17 mouse cellular contexts compared by ENCODE assay signal in the genomic region with DNA sequence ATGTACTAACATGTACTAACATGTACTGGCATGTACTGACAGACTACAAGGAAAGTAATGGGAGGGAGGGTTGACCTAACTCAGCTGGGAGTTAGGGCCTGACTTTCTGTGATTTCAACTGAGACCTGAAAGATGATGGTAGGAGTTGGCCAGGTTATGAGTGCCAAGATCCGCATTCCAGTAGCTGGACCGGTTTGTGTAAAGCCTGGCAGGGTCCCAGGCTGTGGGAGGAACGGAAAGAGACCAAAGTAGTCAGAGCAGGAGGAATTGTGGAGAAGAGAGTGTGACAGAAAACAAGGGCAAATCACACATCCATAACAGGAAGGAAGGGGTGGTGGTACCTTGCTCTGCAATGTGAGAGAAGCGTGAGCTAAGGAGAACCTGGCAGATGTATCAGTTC. TPM values are rescaled to one million over a fixed set of nuclear protein-coding genes. Genes with fewer than 3 reads are reported as not detected.
DNase-seq lines count a peak whose midpoint lies in the region; ATAC-seq and TF ChIP-seq lines count a peak whose summit lies in the region.
"Had no signal": no experiment of that assay in that cellular context is flagged by ENCODE, and none has a peak within 500 bp of the region (broad histone marks: within the 10 kb centered on the region; RNA-seq: fewer than 3 reads in every experiment).

No protein-coding gene starts in this region.

- no peak overlapping the region for H3K4me2 ChIP-seq in kidney, embryonic 16.5 days (replicated peaks; ENCODE audit: low read depth, low read length)
- H3K4me2 ChIP-seq in lung, embryonic 14.5 days: no peak overlapping the region
- H3K4me2 ChIP-seq: hindbrain, embryonic 14.5 days; liver, embryonic 12.5 days had no signal

- peaks cover 6% of the 10 kb centered on the region for H3K9me3 ChIP-seq in kidney, embryonic 16.5 days (ENCODE audit: low read length)
- peaks cover 7% of the 10 kb centered on the region; the same call in 1 of the 2 replicates for H3K9me3 ChIP-seq in lung, embryonic 14.5 days (ENCODE audit: low read depth, low read length)
- H3K9me3 ChIP-seq: limb, embryonic 10.5 days; liver, embryonic 12.5 days had no signal

- TF ChIP-seq CTCF in lung, embryonic 14.5 days (IDR thresholded peaks at IDR 0.05; ENCODE audit: low read depth): no peak

- H3K27me3 ChIP-seq in kidney, embryonic 16.5 days (ENCODE audit: insufficient read depth, low read length): no peaks in the 10 kb centered on the region
- no peaks in the 10 kb centered on the region for H3K27me3 ChIP-seq in lung, embryonic 14.5 days (ENCODE audit: insufficient read depth, low read length)
- H3K27me3 ChIP-seq: liver, embryonic 12.5 days had no signal

- peaks cover 12% of the 10 kb centered on the region for H3K36me3 ChIP-seq in kidney, embryonic 16.5 days (ENCODE audit: insufficient read depth, low read length)
- peaks cover 5% of the 10 kb centered on the region; the same call in 1 of the 2 replicates for H3K36me3 ChIP-seq in lung, embryonic 14.5 days (ENCODE audit: insufficient read depth)

- DNase-seq in kidney, adult 11 months: peak; percentile 23
- DNase-seq in kidney, adult 8-10 months: peak; percentile 15 to 21
- DNase-seq in lung, embryonic 14.5 days: peak; percentile 13
- DNase-seq in ovary, postnatal 14 days (ENCODE audit: low spot score): peak; percentile 35
- no peak for DNase-seq in thymus, adult 18-20 months
- DNase-seq in layer of hippocampus, adult 9-11 months: no peak
- DNase-seq in c-Kit-positive CD71-positive TER-119-positive erythroid progenitor cells, embryonic 14.5 days (ENCODE audit: low spot score): no peak
- DNase-seq: adrenal gland, postnatal 14 days; cerebellum, adult 8-10 months; gastrocnemius, postnatal 10 days; layer of hippocampus, postnatal 36 days; midbrain, embryonic 14.5 days had no signal

- H3K9ac ChIP-seq in kidney, embryonic 16.5 days (replicated peaks; ENCODE audit: low read length): no peak overlapping the region
- no peak overlapping the region for H3K9ac ChIP-seq in lung, embryonic 14.5 days
- H3K9ac ChIP-seq: hindbrain, embryonic 14.5 days; liver, embryonic 12.5 days had no signal

- no peak for ATAC-seq in kidney, embryonic 16.5 days (ENCODE audit: low FRiP score, low TSS enrichment)
- ATAC-seq in lung, embryonic 14.5 days (ENCODE audit: insufficient read depth): no peak
- ATAC-seq: forebrain, embryonic 16.5 days; liver, embryonic 12.5 days had no signal

- H3K4me3 ChIP-seq in kidney, embryonic 16.5 days (ENCODE audit: low read length): no peak overlapping the region
- H3K4me3 ChIP-seq in lung, embryonic 14.5 days (ENCODE audit: low read depth, low read length): no peak overlapping the region
- H3K4me3 ChIP-seq: limb, embryonic 10.5 days; liver, embryonic 12.5 days had no signal

- no peaks in the 10 kb centered on the region for H3K4me1 ChIP-seq in kidney, embryonic 16.5 days (ENCODE audit: insufficient read depth, low read length)
- no peaks in the 10 kb centered on the region for H3K4me1 ChIP-seq in lung, embryonic 14.5 days (ENCODE audit: insufficient read depth)
- H3K4me1 ChIP-seq: limb, embryonic 10.5 days; liver, embryonic 12.5 days had no signal

- 87% methylated on average over 4 of the region's 4 CpGs for WGBS in kidney, embryonic 16.5 days
- 77% methylated on average over 4 of the region's 4 CpGs for WGBS in lung, embryonic 14.5 days

- no peak overlapping the region for H3K27ac ChIP-seq in kidney, embryonic 16.5 days (ENCODE audit: low read length)
- H3K27ac ChIP-seq in lung, embryonic 14.5 days (ENCODE audit: low read depth): no peak overlapping the region
- H3K27ac ChIP-seq: hindbrain, embryonic 14.5 days; limb, embryonic 10.5 days; liver, embryonic 12.5 days had no signal

RNA-seq across cellular contexts. Expression of a gene that starts 34.1 kb away (rescaled TPM):
- polyA plus RNA-seq in kidney, embryonic 16.5 days (2015; fragmentation: Nextera tagmentation; extraction: Ambion mirVana): 4.8 and 6.6 TPM in 2 replicates
- 3.5 and 4.0 TPM in 2 replicates for polyA plus RNA-seq in lung, embryonic 14.5 days (2014; fragmentation: Nextera tagmentation; extraction: Ambion mirVana)

RNA-seq across cellular contexts. Expression of a gene that starts 42.6 kb away (rescaled TPM):
- 3.5 and 4.3 TPM in 2 replicates for polyA plus RNA-seq in kidney, embryonic 16.5 days (2015; fragmentation: Nextera tagmentation; extraction: Ambion mirVana)
- 0.26 and 0.30 TPM in 2 replicates for polyA plus RNA-seq in lung, embryonic 14.5 days (2014; fragmentation: Nextera tagmentation; extraction: Ambion mirVana)

Comparison
In these comparisons a context has a peak if more than half of its experiments do, and no peak if none do; other contexts are left out.
1. DNase-seq: peak in kidney, adult 11 months (single experiment), kidney, adult 8-10 months (2 of 2), lung, embryonic 14.5 days (single experiment) and ovary, postnatal 14 days (single experiment); none in thymus, adult 18-20 months (0 of 2), layer of hippocampus, adult 9-11 months (single experiment) and c-Kit-positive CD71-positive TER-119-positive erythroid progenitor cells, embryonic 14.5 days (single experiment).